Mouse (Mus musculus): ENCODE data around the gene Trmt2a.

DNA sequence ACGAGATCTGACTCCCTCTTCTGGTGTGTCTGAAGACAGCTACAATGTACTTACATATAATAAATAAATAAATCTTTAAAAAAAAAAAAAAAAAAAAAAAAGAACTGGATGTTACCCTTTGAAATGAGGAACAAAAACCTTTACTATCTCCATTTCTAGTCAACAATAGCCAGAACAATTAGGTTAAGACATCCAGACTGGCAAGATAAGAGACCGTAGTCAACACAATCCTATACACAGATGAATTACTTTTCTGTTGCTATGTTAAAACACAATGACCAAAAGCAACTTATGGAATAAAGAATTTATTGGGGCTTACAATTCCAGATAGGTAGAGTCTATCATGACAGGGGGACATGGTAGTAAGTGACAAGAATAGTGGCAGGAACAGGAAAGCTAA, 16.5 kb downstream of the Trmt2a start:
- TF ChIP-seq CTCF (IDR thresholded peaks at IDR 0.05; ENCODE audit: low read depth): no peak
- TF ChIP-seq EP300 (IDR thresholded peaks at IDR 0.05; ENCODE audit: low read depth): no peak
